Mouse (Mus musculus) lung, embryonic 15.5 days (tissue): ENCODE data around the gene Ttll11. TPM values are rescaled to one million over a fixed set of nuclear protein-coding genes. Genes with fewer than 3 reads are reported as not detected.

ENCODE experiments used
- ATAC-seq: fragments of 200-750 bp; cut with Nextera tagmentation; 2 replicates; pipeline ENCODE4 v1.8.0; 2017; ENCODE audit warnings: moderate number of reproducible peaks, borderline replicate concordance; ENCODE audit not compliant: low FRiP score, low TSS enrichment; ENCODE audit errors: extremely low read depth
- H3K27ac ChIP-seq: fragments of 300-500 bp; sonication (generic); 2 replicates; pipeline ENCODE4 v1.5.1; 2015; ENCODE audit warnings: moderate library complexity, mild to moderate bottlenecking, inconsistent platforms
- H3K27me3 ChIP-seq: fragments of 300-500 bp; sonication (generic); 2 replicates; pipeline ENCODE4 v1.6.1; 2015; ENCODE audit warnings: inconsistent platforms
- H3K36me3 ChIP-seq: fragments of 300-500 bp; sonication (generic); 2 replicates; pipeline ENCODE4 v1.6.1; 2015; ENCODE audit warnings: inconsistent platforms
- H3K4me1 ChIP-seq: fragments of 300-500 bp; sonication (generic); 2 replicates; pipeline ENCODE4 v1.6.1; 2015; ENCODE audit warnings: inconsistent platforms
- H3K4me2 ChIP-seq: fragments of 300-500 bp; sonication (generic); 2 replicates; pipeline ENCODE4 v1.6.1; 2015; ENCODE audit warnings: inconsistent platforms, mild to moderate bottlenecking, moderate library complexity
- H3K4me3 ChIP-seq: fragments of 300-500 bp; sonication (generic); 2 replicates; pipeline ENCODE4 v1.5.1; 2015; ENCODE audit warnings: mild to moderate bottlenecking, inconsistent platforms
- H3K9ac ChIP-seq: fragments of 300-500 bp; sonication (generic); 2 replicates; pipeline ENCODE4 v1.6.1; 2015; ENCODE audit warnings: inconsistent platforms
- H3K9me3 ChIP-seq: fragments of 300-500 bp; sonication (generic); 2 replicates; pipeline ENCODE4 v1.6.1; 2016; ENCODE audit warnings: inconsistent platforms
- WGBS: fragments of 180-500 bp; shearing (Covaris S2); methylation state at CpG from one replicate; pipeline ENCODE4 v1.1.7; 2015; 5-methylcytosine and 5-hydroxymethylcytosine counted together
- polyA plus RNA-seq: library from polyadenylated mRNA; unstranded; fragments of >200 nt; fragmentation: Nextera tagmentation; extraction: Ambion mirVana; gene quantifications from 2 replicates; pipeline ENCODE4 v1.2.1, GENCODE M21; 2015

Ttll11 gene
- polyA plus RNA-seq, 1 experiment from 2014 or later, result 0.77 TPM

DNA sequence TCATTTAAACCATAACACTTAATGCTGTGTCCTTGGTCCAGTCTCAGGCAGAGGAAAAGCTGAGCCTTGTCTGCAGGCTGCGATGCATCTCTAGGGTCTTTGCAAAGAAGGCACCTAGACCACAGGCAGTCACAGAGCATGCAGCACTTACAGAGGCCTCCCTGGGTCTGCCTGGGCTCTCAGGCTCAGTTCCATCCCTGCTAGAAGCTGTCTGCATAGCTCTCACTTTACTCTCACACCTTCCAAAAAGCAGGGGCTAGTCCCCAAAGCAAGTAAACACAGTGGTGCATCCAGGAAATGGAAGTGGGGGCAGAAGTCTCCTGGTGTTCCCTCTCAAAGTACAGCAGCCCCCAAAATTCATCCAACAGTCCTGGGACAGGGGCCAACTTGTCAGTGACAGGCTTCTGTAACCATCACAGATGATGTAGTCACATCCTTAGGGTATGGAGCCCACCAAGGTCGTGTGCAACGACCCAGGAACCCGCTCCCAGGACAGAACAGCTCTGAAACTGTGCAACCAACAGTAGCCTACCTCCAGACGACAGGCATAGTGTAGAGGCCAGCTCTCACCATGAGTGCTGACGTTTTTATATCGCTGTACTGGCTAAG is 229.1 kb downstream of the Ttll11 start:
- H3K27me3 ChIP-seq, result no peaks in the 10 kb centered on the region
- no peak overlapping the region for H3K4me3 ChIP-seq
- 40% methylated on average over 7 of the region's 7 CpGs for WGBS
- H3K4me1 ChIP-seq, result peaks cover 27% of the 10 kb centered on the region; the same call in 1 of the 2 replicates
- no peak overlapping the region for H3K4me2 ChIP-seq
- no peaks in the 10 kb centered on the region for H3K36me3 ChIP-seq
- H3K9ac ChIP-seq, result no peak overlapping the region
- H3K9me3 ChIP-seq, result no peaks in the 10 kb centered on the region
- ATAC-seq, result peak; percentile 72
- peak overlapping the region; percentile 18; the same call in 1 of the 2 replicates for H3K27ac ChIP-seq

DNA sequence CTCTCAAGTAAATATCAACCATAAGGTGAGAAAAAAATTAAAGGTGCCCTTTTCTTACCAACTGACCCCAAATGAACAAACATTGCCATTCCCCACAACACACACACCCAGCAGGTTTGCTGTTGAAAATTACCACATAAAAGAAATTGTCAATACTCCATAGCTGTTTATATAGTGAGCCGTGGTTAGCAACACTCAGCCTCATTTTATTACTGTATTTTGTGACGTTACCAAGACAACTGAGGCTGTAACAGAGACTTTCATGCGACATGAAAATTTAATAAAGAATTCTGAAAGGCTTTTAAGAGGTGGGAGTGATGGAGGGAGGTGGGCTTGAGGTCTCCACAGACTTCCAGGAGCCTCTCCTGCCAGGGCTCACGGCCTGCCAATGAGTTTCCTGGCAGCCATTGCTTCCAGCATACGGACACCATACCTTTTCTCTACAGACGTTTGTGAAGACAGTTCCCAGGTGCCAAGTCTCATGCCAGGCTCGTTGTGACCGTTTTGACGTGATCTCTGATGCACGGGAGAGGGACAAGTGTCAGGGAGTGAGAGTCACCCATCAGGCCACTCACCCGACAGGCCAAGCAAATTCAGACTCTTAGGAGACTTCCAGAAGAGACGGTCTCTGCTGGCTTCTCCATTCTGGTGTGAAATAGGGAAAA is 232.2 kb downstream of the Ttll11 start:
- H3K27ac ChIP-seq, result no peak overlapping the region
- no peaks in the 10 kb centered on the region for H3K9me3 ChIP-seq
- no peaks in the 10 kb centered on the region for H3K36me3 ChIP-seq
- no peak overlapping the region for H3K9ac ChIP-seq
- no peak overlapping the region for H3K4me3 ChIP-seq
- 62% methylated on average over 12 of the region's 12 CpGs for WGBS
- peaks cover 27% of the 10 kb centered on the region; the same call in 1 of the 2 replicates for H3K4me1 ChIP-seq
- no peak for ATAC-seq
- H3K4me2 ChIP-seq, result no peak overlapping the region
- H3K27me3 ChIP-seq, result no peaks in the 10 kb centered on the region

DNA sequence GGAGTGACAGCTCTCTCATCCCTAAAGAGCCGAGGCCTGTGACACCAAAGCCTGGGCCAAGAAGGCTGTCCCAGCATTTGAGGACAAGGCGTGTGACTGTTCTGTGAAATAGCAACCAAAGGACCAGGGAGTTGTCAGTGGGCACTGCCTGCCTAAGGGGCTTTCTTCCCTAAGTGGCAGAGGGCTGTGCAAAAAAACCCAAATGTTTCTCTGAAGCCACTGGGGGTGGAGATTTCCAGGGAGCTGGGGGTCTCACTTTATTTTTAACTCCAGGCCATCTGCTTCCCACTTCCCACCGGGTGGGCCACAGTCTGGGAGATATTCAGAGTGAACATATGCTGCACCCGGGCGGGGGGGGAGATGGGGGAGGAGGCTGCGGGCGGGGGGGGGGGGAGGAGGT is 233.1 kb downstream of the Ttll11 start:
- ATAC-seq, result no peak
- WGBS, result 26% methylated on average over 6 of the region's 7 CpGs

DNA sequence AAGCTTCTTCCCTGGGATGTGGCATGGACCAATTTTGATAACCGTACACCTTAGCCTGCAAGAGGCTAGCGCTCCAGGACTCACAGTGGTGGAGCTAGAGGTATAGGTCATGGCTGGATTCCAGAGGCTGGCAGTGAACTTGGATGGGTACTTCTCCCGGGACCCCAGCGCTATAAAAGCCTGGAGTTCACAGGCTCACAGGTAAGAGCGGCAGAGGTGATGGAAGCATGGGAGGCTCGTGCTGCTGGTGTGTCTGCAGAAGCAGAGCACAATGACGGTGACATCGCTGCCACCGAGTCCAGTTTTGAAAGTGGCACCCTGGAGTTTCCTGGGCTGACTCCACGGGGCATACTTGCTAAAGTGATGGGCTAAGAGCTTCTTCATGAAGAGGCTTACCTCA is 233.8 kb downstream of the Ttll11 start:
- no peaks in the 10 kb centered on the region for H3K27me3 ChIP-seq
- ATAC-seq, result no peak
- H3K36me3 ChIP-seq, result no peaks in the 10 kb centered on the region
- 88% methylated on average over 10 of the region's 10 CpGs for WGBS
- H3K4me3 ChIP-seq, result no peak overlapping the region
- no peak overlapping the region for H3K27ac ChIP-seq
- peaks cover 23% of the 10 kb centered on the region; the same call in 1 of the 2 replicates for H3K4me1 ChIP-seq
- no peak overlapping the region for H3K4me2 ChIP-seq
- no peak overlapping the region for H3K9ac ChIP-seq
- H3K9me3 ChIP-seq, result no peaks in the 10 kb centered on the region

More for the DNA sequence above, 233.1 kb downstream of the Ttll11 start:
- no peaks in the 10 kb centered on the region for H3K36me3 ChIP-seq
- no peak overlapping the region for H3K9ac ChIP-seq
- no peaks in the 10 kb centered on the region for H3K27me3 ChIP-seq
- H3K9me3 ChIP-seq, result no peaks in the 10 kb centered on the region
- no peak overlapping the region for H3K27ac ChIP-seq
- H3K4me3 ChIP-seq, result no peak overlapping the region
- H3K4me1 ChIP-seq, result peaks cover 27% of the 10 kb centered on the region; the same call in 1 of the 2 replicates
- no peak overlapping the region for H3K4me2 ChIP-seq

DNA sequence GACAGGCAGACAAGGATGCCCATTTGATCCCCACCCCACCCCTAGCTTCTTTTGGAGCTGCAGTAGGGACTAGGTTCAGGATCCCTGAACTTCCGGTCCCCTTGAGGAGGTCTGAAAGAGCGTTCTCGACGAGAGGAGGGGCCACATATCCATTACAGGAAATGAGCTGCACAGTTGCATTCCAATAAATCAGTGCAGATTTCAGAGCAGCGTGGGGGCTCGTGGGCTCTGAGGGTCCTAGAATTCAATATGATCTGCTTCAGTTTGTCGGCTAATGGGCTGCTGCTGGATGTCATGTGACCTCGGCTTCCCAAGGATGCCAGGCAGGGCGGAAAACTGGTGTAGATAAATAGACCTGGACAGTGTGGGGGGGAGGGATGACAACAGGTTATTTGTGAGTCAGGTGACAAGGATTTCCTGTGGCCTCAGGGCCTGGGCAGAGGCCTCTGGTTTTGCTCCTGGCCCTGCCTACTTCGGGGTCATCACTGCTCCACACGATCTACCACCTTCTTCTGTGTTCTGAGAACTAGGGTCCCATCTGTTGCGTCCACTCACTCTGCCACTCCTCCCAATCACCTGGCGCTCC is 240.0 kb downstream of the Ttll11 start:
- no peaks in the 10 kb centered on the region for H3K36me3 ChIP-seq
- H3K9ac ChIP-seq, result no peak overlapping the region
- no peaks in the 10 kb centered on the region for H3K27me3 ChIP-seq
- peaks cover 9% of the 10 kb centered on the region for H3K4me1 ChIP-seq
- 42% methylated on average over 13 of the region's 13 CpGs for WGBS
- no peak overlapping the region for H3K4me3 ChIP-seq
- ATAC-seq, result no peak
- peak overlapping the region; percentile 28; the same call in 1 of the 2 replicates for H3K4me2 ChIP-seq
- H3K27ac ChIP-seq, result no peak overlapping the region
- peaks cover 4% of the 10 kb centered on the region; the same call in 1 of the 2 replicates for H3K9me3 ChIP-seq

DNA sequence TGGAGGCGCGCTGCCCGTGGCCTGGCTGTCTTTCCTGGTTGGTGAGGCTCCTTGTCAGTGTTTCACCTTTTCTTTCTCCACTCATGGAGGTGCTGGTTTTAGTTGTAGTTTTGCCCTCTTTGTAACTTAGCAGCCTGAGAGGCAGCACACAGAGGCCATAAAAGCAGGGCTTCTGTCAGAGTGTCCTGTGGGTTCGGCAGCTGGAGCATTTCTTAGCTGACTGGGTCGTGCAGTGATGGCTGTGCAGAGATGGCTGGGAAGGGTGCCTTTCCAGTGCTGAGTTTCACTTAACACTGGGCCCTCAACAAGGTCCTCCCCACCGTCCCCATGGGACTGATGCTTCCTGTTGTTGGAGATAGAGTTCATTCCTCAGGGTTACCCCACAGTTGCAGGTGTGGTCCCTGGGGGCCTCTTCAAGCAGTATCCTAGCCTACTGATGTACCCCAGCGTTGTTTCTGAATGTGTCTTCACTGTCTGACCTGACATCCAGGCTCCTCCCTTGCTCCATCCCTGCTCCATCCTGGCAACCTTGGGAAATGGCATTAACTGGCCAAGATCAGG is 242.2 kb downstream of the Ttll11 start:
- H3K4me3 ChIP-seq, result no peak overlapping the region
- peaks cover 5% of the 10 kb centered on the region; the same call in 1 of the 2 replicates for H3K9me3 ChIP-seq
- WGBS, result 68% methylated on average over 7 of the region's 7 CpGs
- no peak overlapping the region for H3K27ac ChIP-seq
- H3K4me2 ChIP-seq, result no peak overlapping the region
- no peaks in the 10 kb centered on the region for H3K27me3 ChIP-seq
- no peak overlapping the region for H3K9ac ChIP-seq
- no peaks in the 10 kb centered on the region for H3K36me3 ChIP-seq
- no peak for ATAC-seq
- H3K4me1 ChIP-seq, result peaks cover 9% of the 10 kb centered on the region

DNA sequence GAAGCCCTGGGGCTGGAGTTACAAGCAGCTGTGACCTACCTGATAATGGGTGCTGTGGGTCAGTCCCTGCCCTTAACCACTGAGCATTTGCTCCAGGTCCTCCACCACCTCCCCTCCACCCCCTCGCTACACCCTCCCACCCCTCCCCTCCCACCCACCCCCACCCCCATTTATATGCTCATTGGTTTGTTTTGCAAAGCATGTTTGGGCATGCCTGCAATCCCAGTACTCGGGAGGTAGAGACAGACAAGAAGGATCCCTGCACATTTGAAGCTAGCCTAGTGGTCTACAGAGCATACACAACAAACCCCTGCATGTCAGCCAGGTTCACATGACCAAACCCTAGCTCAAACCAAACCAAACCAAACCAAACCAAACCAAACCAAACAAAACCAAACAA is 243.7 kb downstream of the Ttll11 start:
- Histone ChIP-seq H3K4me1 (peaks cover 21% of the 10 kb centered on the region), H3K36me3 (no peaks in the 10 kb centered on the region), H3K4me3 (no peak overlapping the region), H3K4me2 (no peak overlapping the region), H3K27me3 (no peaks in the 10 kb centered on the region), H3K9me3 (peaks cover 5% of the 10 kb centered on the region; the same call in 1 of the 2 replicates), H3K27ac (no peak overlapping the region), H3K9ac (no peak overlapping the region)
- ATAC-seq, result no peak
- 69% methylated on average over 2 of the region's 2 CpGs for WGBS

DNA sequence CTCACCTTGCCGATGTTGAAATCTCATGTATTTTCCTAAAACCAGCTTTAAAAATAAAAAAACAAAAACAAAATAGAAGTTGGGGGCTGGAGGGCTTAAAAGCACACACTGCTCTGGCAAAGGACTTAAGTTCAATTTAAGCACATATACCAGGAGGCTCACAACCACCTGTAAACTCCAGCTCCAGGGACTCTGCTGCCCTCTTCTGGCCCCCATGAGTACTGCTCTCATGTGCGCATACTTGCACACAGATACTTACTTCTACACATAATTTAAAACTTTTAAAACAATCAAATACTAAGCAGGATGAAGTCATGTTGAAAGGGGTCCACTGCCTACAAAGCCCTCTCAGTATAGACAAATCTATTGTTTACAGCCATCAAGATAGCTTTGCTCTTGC is 244.7 kb downstream of the Ttll11 start:
- no peak overlapping the region for H3K9ac ChIP-seq
- H3K27me3 ChIP-seq, result no peaks in the 10 kb centered on the region
- no peak overlapping the region for H3K27ac ChIP-seq
- H3K36me3 ChIP-seq, result no peaks in the 10 kb centered on the region
- 98% methylated on average over 2 of the region's 2 CpGs for WGBS
- no peak for ATAC-seq
- peaks cover 25% of the 10 kb centered on the region for H3K4me1 ChIP-seq
- no peak overlapping the region for H3K4me2 ChIP-seq
- H3K4me3 ChIP-seq, result no peak overlapping the region
- peaks cover 5% of the 10 kb centered on the region; the same call in 1 of the 2 replicates for H3K9me3 ChIP-seq

DNA sequence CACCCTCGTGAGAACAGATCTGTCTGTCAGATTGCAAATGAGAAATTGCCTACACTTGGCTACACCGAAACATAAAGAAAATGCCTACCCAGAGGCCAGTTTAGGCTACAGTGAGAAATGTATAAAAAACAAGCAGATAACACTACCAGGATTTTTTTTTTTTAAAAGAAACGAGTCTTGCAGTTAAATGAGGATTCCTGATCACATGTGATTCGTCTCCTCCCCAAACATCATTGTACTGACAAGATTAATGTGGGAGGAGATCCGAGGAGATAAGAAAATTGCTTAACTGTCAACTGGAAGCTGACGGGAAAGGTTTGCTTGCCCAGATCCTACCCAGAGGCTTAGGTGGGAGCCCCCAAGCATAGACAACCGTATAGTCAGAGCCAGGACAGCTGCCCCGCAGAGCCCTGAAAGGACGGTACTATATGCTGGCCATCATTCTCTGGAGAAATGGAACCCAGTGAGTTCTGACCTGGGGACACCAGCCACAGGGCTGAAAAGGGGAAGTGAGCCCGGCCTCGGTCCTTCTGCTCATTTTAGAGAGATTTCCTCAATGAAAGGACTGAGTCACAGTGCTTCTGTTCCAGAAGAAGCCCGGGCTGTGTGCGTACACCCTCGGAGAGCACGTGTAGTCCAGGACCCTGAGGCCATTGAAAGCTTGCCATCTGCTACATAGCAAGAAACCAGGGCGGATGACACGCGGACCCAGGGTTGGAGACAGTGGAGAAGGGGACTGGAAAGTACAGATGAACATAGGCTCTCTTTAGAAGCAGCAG is 247.9 kb downstream of the Ttll11 start:
- peaks cover 16% of the 10 kb centered on the region for H3K36me3 ChIP-seq
- H3K4me2 ChIP-seq, result no peak overlapping the region
- H3K27ac ChIP-seq, result peak overlapping the region; percentile 43
- no peak overlapping the region for H3K9ac ChIP-seq
- no peak overlapping the region for H3K4me3 ChIP-seq
- peaks cover 36% of the 10 kb centered on the region for H3K4me1 ChIP-seq
- H3K9me3 ChIP-seq, result peaks cover 5% of the 10 kb centered on the region; the same call in 1 of the 2 replicates
- ATAC-seq, result no peak
- H3K27me3 ChIP-seq, result no peaks in the 10 kb centered on the region
- WGBS, result 45% methylated on average over 18 of the region's 18 CpGs

DNA sequence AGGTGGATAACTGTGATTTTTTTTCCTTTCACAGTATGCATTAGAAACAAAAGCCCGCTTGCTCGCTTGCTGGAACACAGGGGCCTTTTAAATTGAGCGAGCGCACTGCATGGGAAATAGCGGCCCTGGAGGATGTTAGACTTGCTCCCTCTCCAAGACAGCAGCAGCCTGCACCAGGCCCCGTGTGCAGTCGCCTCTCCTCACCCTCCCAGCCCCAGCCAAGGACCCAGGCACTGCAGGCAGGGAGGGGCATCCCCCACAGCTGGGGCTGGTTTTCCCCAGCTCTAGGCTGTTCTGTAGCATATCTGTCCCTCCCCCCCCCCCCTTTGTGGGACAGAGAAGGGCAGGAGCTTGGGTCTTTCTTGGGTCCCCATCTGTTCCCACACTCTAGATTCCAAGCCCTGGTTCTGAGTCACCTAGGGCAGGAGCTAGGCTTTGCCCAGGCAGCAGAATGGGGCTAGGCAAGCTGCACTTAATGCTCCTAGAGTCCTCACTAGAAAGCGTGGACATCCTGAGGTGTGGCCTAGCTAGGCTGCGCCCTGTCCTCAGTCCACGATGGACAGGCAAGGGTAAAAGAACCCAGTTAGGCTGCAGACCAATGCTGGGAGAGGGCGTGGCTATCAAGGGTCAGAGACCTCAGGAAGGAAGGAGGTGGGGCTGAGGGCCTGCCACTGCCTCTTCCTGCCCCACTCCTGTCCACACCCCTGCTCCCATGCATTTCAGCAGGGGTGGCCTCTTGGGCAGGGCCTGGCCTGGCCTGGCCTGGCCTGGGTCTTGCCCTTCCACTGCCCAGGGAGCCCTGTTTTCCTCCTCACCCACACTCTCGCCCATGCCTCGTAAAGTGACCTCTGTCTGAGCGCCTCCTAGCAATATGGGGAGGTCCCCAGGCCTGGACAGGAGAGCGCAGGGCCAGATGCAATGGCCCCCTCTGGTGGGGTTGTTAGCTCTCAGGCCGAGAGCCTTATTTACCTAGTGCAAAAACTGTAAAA is 250.3 kb downstream of the Ttll11 start:
- H3K27me3 ChIP-seq, result no peaks in the 10 kb centered on the region
- 45% methylated on average over 16 of the region's 16 CpGs for WGBS
- ATAC-seq, result peak; percentile 79
- H3K4me2 ChIP-seq, result no peak overlapping the region
- H3K27ac ChIP-seq, result peak overlapping the region; percentile 45
- H3K4me3 ChIP-seq, result no peak overlapping the region
- no peak overlapping the region for H3K9ac ChIP-seq
- H3K4me1 ChIP-seq, result peaks cover 36% of the 10 kb centered on the region
- no peaks in the 10 kb centered on the region for H3K9me3 ChIP-seq
- H3K36me3 ChIP-seq, result peaks cover 31% of the 10 kb centered on the region
